Mouse (Mus musculus): ENCODE data around the gene Mypn. TPM values are rescaled to one million over a fixed set of nuclear protein-coding genes. Genes with fewer than 3 reads are reported as not detected.

Gene Mypn
- 0.03 TPM in 1 of 2 replicates, not detected in the other for polyA plus RNA-seq (2012)

GRCm38 (mm10) chr10:63203728-63204127 is at the start of gene Mypn:
Mypn (minus strand) TSS chr10:63203952.

GRCm38 (mm10) chr10:63243493-63244054 is 39.8 kb upstream of the Mypn start, which contains the start of gene Herc4:
Herc4 (plus strand) TSS chr10:63243810.

GRCm38 (mm10) chr10:63099521-63099920 is 104.2 kb downstream of the Mypn start, which contains the start of gene Atoh7:
Atoh7 (plus strand) TSS chr10:63099651.

Other genes with a start within 250 kb of the Mypn start
- gene Rufy2, start 223.7 kb downstream of the Mypn start, polyA plus RNA-seq (2012), result 0.69 and 0.87 TPM in 2 replicates
- 17.3 and 19.6 TPM in 2 replicates for gene Hnrnph3, start 179.7 kb downstream of the Mypn start, polyA plus RNA-seq (2012)
- not detected in 2 replicates for gene Pbld2, start 179.6 kb downstream of the Mypn start, polyA plus RNA-seq (2012)
- 0.12 TPM in 1 of 2 replicates, not detected in the other for gene Pbld1, start 143.8 kb downstream of the Mypn start, polyA plus RNA-seq (2012)
- not detected in 2 replicates for gene Atoh7, start 104.3 kb downstream of the Mypn start, polyA plus RNA-seq (2012)
- gene Herc4, start 39.9 kb upstream of the Mypn start, polyA plus RNA-seq (2012), result 13.6 and 18.7 TPM in 2 replicates
- 4.1 and 5.3 TPM in 2 replicates for gene Sirt1, start 177.8 kb upstream of the Mypn start, polyA plus RNA-seq (2012)
- gene Dnajc12, start 178.5 kb upstream of the Mypn start, polyA plus RNA-seq (2012), result 0.39 and 1.1 TPM in 2 replicates
- gene Gm7075, start 217.8 kb upstream of the Mypn start, polyA plus RNA-seq (2012), result 0.21 TPM in 1 of 2 replicates, not detected in the other
- gene Ctnna3, start 226.1 kb upstream of the Mypn start, polyA plus RNA-seq (2012), result not detected in 2 replicates